Mouse (Mus musculus): ENCODE data around the gene Adat3.
A peak's percentile ranks its signal among the peaks of the same experiment; 100 is the strongest.
"Not testable (repeated sequence)": the region's sequence is repeated elsewhere in the genome, so short reads cannot be mapped to it uniquely, and the experiment has no call there.

Gene Adat3

GRCm38 (mm10) chr10:80610116-80610785 is 7.6 kb downstream of the Adat3 start:
- no peak for DNase-seq (ENCODE audit: low spot score)

- peak; percentile 70 for DNase-seq (ENCODE audit: low spot score)
Observed at GRCm38 (mm10) chr10:80611024-80611423, 8.3 kb downstream of the Adat3 start.

- no peak for DNase-seq (ENCODE audit: low spot score)
Observed at GRCm38 (mm10) chr10:80611905-80612304, 9.2 kb downstream of the Adat3 start.

GRCm38 (mm10) chr10:80613821-80614220 is 11.1 kb downstream of the Adat3 start:
- DNase-seq (ENCODE audit: low spot score): no peak

- no peak for DNase-seq (ENCODE audit: low spot score)
Observed at GRCm38 (mm10) chr10:80614351-80614750, 11.7 kb downstream of the Adat3 start.

GRCm38 (mm10) chr10:80618181-80618580 is 15.5 kb downstream of the Adat3 start:
- DNase-seq (ENCODE audit: low spot score): no peak

- DNase-seq (ENCODE audit: low spot score): peak; percentile 54
Observed at GRCm38 (mm10) chr10:80619465-80620244, 17.0 kb downstream of the Adat3 start.

GRCm38 (mm10) chr10:80620365-80620764 is 17.7 kb downstream of the Adat3 start:
- no peak for DNase-seq (ENCODE audit: low spot score)

- DNase-seq (ENCODE audit: low spot score): no peak
Observed at GRCm38 (mm10) chr10:80620796-80621689, 18.4 kb downstream of the Adat3 start.

- no peak for DNase-seq (ENCODE audit: low spot score)
Observed at GRCm38 (mm10) chr10:80621690-80621939, 18.9 kb downstream of the Adat3 start.

- peak; percentile 100 for DNase-seq (ENCODE audit: low spot score)
Observed at GRCm38 (mm10) chr10:80621940-80622660, 19.4 kb downstream of the Adat3 start.

- DNase-seq (ENCODE audit: low spot score): no peak
Observed at GRCm38 (mm10) chr10:80622661-80623456, 20.2 kb downstream of the Adat3 start, which contains the start of gene Csnk1g2. Gene Csnk1g2 (plus strand): TSS chr10:80622838.

- DNase-seq (ENCODE audit: low spot score): peak; percentile 67
Observed at GRCm38 (mm10) chr10:80623457-80624191, 20.9 kb downstream of the Adat3 start.

GRCm38 (mm10) chr10:80625764-80626163 is 23.1 kb downstream of the Adat3 start:
- DNase-seq (ENCODE audit: low spot score): no peak

- DNase-seq (ENCODE audit: low spot score): no peak
Observed at GRCm38 (mm10) chr10:80627685-80628084, 25.0 kb downstream of the Adat3 start.

- no peak for DNase-seq (ENCODE audit: low spot score)
Observed at GRCm38 (mm10) chr10:80628925-80629324, 26.2 kb downstream of the Adat3 start.

GRCm38 (mm10) chr10:80635345-80635744 is 32.7 kb downstream of the Adat3 start:
- DNase-seq (ENCODE audit: low spot score): no peak

GRCm38 (mm10) chr10:80646936-80647335 is 44.3 kb downstream of the Adat3 start:
- no peak for DNase-seq (ENCODE audit: low spot score)

- DNase-seq (ENCODE audit: low spot score): not testable (repeated sequence)
Observed at GRCm38 (mm10) chr10:80649910-80650309, 47.2 kb downstream of the Adat3 start.

GRCm38 (mm10) chr10:80650392-80650791 is 47.7 kb downstream of the Adat3 start:
- DNase-seq (ENCODE audit: low spot score): no peak

All from embryo, embryonic 10.5 days (tissue).